Mouse (Mus musculus): ENCODE measurements at regions not wholly inside any gene's neighbourhood (a gene's known extent, or its start where the extent isn't known, plus 50 kb on each side); places are given as distances from the start of the nearest gene placed in this dataset.

DNA sequence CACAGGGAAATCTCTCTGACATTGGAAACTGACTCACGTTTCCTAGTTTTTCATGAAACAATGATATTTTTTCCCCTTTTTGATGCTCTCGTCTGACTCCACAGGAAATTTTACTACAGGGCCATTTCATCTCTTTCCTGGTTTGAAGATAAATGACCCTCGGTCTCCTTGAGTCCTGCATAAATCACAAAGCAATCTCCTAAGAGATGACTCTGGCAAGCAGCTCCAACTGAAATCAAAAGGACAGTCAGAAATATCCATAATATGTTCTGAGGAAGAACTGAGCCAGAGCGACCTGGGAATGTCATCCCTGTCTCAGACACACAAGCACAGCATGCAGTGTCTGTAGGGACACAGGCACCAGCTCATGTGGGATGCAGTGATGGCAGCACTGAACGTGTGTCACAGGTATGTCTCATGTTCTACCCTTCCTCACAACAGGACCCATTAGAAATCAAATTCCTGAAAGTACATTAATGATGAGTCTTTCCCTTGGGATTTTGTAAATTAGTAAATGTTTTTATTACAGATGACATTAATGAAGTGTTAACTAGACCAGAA is 233.1 kb upstream of the Tbl1xr1 start:
- no peak for DNase-seq (ENCODE audit: extremely low spot score in 1 of 2, low spot score in 1 of 2)

DNA sequence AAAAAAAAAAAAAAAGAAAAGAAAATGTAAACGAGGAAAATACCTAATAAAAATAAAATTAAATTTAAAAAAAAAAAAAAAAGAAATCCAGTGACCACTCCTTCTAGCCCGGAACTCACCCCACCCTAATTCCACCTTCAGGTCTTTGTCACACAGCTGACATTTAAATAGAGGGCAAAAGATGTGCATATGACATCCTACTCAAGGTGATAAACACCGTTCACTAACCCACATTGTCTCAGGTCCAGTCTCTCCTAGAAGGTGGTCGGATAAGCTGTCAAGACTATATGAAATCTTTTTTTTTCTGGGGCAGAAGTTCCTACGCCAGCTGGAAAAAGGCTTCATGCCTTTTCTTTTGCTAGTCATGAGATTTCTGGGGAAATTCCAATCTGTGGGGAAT is 226.6 kb upstream of the Tbl1xr1 start:
- DNase-seq (ENCODE audit: extremely low spot score in 1 of 2, low spot score in 1 of 2): no peak

DNA sequence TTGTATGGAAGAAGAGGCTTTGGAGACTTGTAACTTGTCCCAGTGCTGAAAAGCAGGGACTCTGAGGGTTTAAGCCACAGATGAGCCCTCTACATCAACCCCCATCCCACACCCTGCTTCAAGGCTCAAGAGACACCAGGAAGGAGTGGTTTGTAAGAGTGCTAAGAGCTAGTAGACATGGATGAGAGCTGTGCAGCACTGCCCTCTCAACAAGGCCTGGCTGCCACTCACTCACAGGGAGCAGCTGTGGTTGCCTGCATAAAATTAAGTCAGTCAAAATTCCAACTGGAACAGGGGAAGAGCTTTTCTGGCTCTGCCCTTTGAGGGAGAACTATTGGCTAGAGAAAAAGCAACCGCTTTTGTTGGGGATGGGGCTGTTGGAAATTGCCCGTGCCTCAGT is 225.5 kb upstream of the Tbl1xr1 start:
- no peak for DNase-seq (ENCODE audit: extremely low spot score in 1 of 2, low spot score in 1 of 2)

DNA sequence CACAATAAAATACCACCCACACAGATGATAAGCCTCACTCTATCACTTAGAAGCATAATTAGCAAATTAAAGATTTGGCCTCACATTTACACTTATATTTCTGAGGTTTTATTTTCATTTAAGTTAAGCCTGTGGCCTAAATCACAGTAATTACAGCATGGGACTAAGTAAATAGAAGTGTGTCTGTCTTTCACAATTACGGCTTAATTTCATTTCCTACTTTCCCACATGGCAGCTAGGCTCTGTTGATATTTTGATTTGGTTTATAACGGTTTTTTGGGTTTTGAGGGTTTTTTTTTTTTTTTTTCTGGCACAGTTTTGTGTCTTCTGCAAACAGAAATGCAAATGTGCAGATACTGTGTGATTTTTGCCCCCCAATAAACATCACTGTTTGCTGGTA is 222.1 kb upstream of the Tbl1xr1 start:
- DNase-seq (ENCODE audit: extremely low spot score in 1 of 2, low spot score in 1 of 2): no peak

DNA sequence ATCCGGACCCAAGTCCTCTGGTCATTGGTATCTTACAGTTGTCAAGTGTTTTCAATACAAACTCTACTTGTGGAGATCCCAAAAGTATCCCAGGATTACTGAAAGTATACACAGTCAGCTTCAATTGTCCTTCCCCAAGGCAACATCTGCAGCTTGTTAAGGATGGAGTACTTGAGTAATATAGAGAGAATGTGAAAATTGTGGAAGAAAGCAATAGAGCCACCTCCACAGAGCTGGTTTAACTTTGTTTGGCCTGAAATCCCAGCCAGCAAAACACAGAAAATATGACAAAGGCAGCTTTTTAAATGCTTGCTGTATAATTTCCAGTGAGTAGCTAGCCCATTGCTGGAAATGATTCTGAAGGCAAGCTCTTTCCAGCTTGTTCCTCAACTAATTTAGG is 217.0 kb upstream of the Tbl1xr1 start:
- DNase-seq (ENCODE audit: extremely low spot score in 1 of 2, low spot score in 1 of 2): no peak

DNA sequence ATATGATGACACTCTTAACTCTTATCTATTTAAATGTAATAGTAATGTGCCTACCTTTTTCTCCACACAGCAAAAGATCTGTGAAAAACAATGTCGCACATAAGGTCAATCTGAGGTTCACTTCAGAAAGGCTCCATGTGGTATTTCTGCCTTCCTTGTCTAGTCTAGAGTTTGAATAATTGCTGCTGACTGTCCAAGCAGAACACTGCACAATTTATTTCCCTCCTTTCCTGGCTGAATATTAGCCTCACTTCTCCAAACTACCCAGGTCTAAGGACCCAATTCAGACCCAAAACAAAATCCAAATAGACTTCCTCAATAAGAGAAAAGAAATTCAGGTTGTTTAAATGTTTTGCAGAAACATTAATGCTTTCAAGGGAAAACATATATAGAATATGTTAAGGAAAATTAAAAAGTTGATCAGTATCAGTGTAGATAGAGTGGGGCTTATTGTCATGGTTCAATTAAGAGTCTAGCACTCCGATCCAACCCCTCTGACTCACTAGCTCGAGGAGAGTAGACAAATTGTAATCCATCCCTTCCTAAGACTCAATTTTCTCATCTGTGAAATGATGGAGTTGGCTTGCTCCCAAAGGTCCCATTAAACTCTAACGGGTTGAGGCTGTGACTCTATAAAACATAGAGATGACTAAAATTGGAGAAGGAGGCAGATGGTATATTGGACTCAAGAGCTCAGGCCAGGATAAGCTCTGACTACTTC is 215.4 kb upstream of the Tbl1xr1 start:
- DNase-seq (ENCODE audit: extremely low spot score in 1 of 2, low spot score in 1 of 2): no peak

DNA sequence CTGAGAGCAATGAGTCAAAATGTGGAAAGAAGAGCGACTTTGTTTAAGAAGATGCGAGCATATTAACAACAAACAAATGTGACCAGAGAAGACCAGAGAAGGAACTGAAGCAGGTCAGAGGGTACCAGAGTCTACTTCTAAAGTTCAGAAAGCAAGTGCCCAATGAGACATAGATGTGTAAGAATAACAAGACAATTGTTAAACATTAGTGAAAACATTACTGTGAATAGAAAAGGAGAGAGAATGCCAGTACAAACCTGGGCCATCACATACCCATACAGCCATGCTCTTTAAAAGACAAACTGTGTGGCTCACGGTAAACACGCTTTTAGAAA is 214.8 kb upstream of the Tbl1xr1 start:
- no peak for DNase-seq (ENCODE audit: extremely low spot score in 1 of 2, low spot score in 1 of 2)

DNA sequence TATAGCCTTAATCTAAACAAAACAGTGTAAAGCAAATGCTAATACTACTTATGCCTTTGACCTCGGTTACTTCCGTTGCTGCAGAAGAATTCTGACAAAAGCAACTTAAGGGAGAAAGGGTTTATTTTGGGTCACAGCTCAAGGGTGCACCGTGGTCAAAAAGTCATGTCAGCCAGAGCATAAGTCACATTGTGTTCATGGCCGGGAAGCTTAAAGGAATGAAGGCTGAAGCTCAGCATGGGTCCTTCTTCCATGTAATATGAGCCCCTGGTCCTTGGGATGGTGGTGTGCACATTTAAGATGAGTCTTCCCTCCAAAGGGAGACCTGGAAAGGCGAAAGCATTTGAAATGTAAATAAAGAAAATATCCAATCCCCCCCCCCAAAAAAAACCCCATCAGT is 212.1 kb upstream of the Tbl1xr1 start:
- DNase-seq (ENCODE audit: extremely low spot score in 1 of 2, low spot score in 1 of 2): no peak

DNA sequence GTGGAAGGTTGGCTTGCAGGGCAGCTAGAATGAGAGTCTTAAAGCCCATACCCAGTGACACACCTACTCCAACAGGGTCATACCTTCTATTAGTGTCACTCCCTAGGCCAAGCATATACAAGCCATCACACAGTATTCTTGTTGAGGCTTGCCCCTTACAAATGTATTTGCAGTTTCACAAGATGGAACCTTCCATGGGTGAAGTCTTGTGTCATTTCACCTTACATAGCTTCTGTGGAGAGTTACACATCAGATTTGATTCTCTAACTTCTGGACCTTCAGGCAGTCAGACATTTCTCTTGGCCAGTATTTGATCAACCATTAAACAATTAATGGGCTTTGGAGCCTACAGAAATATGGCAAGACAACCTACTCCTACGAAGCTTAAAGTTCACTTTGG is 210.6 kb upstream of the Tbl1xr1 start:
- DNase-seq (ENCODE audit: extremely low spot score in 1 of 2, low spot score in 1 of 2): no peak

DNA sequence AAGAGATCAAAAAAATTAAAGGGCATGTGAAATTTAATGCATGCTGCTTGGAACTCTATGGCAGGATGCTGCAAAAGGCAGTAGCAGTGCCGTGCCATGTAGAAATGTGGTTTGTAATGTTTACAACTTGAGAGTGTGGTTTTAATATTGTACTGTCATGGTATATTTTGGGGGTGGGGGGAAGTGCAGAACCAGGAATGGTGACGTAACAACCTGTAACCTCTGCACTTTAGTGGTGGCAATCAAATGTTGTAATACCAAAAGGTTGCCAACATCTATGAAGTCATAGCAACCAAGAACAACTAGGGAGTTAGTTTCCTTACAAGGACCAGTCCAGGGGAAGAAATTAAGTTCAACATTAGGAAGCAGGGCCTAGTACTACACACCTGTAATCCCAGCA is 198.1 kb upstream of the Tbl1xr1 start:
- DNase-seq (ENCODE audit: extremely low spot score in 1 of 2, low spot score in 1 of 2): no peak

DNA sequence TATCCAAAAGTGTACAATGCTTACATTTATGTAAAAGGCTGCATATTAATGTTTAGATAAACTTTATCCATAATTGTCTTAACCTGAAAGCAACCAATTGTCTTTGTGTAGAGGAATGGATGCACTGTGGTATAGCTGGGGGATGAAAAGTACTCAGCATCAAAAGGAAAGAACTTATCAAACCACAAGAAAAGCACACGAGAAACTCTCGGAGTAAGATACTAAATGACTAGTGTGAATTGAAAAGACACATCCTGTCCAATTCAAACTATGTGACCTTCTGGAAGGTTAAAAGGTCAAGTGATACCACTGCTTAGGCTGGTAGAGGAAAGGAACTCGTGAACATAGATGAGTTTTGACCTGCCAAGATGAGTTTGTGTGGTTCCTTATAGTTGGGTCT is 192.2 kb upstream of the Tbl1xr1 start:
- DNase-seq (ENCODE audit: extremely low spot score in 1 of 2, low spot score in 1 of 2): no peak

DNA sequence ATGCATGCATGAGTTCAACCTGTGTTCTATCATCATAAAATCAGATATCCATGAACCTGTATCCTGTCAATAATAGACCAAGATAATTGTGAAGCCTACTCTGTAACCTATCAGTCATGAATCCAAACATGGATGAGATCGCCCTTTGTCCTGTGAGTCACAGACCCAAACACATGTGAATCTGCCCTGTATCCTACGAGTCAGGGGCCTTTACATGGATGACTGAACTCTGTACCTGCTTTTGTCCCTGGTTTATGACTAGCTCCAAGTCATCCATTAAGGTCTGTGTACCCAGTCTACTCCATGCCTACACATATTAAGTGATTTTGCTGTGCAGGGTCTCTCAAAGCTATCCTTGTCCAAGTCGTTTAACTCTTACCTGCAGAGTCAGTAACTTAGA is 187.7 kb upstream of the Tbl1xr1 start:
- DNase-seq (ENCODE audit: extremely low spot score in 1 of 2, low spot score in 1 of 2): no peak

DNA sequence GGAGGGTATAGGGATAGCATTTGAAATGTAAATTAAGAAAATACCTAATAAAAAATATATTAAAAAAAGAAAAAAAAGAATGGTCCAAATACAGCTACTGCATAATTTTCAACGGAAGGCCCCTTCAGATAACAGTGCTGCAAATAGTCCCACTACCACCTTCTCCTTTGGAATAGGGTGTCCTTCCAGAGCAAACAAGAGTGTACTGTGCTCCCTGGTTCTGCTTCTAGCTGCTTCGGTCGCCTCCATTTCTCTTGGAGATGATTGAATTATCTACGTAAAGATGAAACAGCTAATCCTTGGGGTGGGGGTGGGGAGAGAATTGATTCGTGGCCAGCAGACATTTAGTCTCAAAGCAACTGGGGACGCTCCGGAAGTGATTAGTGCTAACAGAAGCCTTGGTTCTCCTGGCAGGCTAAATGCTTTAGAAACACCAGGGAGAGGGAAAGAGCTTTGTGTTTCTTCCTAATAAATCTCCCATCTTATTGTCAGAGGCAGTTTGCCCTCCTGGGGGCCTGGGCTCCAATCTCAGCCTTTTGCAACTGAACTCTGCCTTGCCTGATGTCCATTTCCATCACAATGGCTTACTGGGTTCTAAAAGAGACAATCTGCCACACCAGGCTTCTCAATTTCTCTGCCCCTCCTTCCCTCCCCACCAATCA is 184.5 kb upstream of the Tbl1xr1 start:
- no peak for DNase-seq (ENCODE audit: extremely low spot score in 1 of 2, low spot score in 1 of 2)

DNA sequence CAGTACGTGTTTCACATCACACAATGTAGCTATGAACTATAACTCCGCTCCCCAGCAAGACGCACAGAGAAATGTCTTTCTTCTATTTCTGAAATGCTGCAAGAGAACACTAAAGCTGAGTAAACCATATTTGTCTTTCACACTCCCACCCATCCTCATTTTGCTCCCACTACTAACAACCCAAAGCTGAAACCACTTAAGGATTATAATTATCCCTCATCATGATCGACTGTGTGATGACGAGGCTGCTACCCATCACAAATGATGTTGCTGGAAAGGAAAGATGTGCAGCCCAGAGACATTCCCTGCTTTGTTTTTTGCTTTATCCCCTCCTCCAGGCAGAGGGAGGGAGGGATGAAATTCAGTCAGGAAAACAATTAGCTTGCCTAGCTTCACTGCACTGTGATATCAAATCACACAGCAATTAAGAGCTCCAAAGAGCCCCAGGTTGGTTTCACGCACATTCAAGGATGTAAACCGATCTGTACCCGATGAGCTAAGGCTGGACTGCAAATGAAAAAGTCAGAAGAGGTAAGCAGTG is 183.5 kb upstream of the Tbl1xr1 start:
- DNase-seq (ENCODE audit: extremely low spot score in 1 of 2, low spot score in 1 of 2): no peak

DNA sequence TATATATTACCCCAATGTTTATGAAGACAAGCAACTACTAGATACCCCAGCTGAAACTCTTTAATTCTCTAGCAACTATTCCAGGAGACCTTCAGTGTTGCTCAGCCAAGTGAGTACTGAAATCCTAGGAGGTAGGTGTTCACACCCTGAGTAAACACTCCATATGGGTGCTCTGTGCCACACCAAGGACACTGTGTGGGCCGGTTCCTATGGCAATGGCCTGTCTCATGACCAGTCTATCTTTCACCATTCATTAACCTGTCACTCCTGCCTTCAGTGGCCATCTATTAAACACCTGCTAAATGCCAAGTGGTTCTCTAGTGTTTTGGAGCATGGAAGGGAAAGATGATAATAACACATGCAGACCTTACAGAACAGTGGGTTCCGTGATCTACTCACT is 180.9 kb upstream of the Tbl1xr1 start:
- no peak for DNase-seq (ENCODE audit: extremely low spot score in 1 of 2, low spot score in 1 of 2)

DNA sequence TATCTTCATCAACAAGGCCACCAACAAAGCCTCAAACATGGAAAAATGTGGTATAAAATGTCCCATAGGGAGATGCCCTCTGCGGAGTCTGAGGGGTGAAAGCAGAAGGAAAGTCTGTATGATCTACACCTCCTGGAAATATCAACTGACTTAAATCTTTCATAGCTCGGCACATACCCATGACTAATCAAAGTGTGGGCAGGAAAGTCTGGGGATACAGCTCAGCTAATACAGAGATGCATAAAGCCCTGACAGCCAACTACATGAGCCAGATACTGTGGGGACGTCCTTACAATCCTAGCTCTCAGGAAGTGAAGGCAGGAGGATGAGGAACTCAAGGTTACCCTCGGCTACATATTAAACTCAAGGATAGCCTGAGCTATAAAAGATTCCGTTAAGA is 178.2 kb upstream of the Tbl1xr1 start:
- no peak for DNase-seq (ENCODE audit: extremely low spot score in 1 of 2, low spot score in 1 of 2)

DNA sequence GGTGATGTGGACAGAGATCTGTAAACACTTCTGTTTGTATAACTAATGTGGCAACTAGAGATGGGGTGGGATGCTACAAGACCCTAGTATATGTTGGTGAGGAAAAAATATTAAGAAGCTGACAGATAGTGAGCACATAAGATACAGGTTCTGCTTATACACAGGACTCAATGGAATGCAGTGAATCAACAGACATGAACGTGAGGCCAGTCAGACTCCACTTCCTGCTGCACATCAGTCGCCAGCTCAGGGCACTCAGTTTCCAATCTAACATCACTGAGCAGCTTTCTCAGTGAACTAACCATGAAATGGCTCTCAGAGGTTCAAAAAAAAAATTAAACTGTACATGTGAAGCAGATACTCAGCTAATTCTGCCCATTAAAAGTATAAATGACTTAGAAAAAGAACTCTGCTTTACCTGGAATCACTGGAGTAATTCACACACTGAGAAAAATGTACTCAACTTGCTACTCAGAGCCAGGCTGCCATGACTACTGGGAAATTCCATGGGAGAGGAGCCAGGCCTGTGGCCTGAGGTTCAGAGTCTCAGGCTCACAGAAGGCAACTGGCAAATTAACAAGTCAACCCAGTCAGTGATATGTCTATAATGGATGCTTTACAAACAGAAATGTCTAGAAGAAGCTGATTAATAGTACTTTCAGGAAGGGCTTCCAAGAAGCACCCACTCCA is 170.9 kb upstream of the Tbl1xr1 start:
- DNase-seq (ENCODE audit: extremely low spot score in 1 of 2, low spot score in 1 of 2): no peak

DNA sequence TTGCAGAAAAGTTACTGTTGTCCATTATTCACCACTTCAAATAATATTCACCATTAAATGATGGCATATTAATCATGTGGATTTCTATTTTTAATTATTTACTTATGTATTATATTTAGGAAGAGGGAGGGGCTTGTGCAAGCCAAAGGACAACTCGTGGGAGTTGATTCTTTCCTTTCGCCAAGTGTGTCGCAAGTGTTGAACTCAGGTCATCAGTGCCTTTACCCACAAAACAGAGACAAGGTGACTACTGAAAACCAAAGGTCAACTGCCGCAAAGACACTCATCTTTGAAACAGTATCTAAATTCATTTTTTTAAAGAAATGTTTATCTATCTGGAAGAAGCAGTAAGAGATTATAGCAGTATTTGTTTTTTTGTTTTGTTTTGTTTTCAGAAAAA is 167.6 kb upstream of the Tbl1xr1 start:
- no peak for DNase-seq (ENCODE audit: extremely low spot score in 1 of 2, low spot score in 1 of 2)

DNA sequence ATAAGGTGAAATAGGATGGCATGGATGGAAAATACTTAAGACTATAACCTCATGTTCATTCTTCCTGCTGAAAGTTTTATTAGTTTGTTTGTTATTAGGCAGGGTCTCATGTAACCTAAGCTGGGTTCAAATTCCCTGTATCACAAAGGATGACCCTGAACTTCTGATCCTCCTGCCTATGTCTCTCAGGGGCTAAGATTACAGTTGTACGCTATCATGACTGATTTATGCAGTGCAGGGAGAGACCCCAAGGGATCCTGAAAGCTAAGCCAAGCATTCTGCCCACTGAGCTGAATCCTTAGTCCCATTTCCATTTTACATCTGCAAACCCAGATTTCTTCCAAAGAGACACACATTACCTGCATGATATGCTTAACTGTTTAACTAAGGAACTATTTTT is 166.4 kb upstream of the Tbl1xr1 start:
- no peak for DNase-seq (ENCODE audit: extremely low spot score in 1 of 2, low spot score in 1 of 2)

DNA sequence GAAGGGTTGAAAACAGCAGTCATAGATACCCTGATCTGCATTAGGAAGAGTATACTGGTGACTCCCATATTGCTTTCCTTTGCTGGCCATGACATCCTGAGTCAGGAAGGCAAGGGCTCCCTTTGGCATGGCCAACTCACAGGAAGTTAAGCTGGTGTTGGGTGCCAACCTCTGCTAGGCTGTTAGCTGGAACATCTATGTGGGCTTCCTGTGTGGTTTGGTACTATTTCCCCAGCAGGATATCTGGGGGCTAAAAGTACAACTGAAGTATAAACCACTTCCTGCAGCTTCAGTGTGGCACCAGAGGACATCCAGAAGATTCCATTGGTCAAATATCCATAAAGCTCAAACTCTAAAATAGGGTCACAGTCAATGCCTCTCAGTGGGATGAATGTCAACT is 165.4 kb upstream of the Tbl1xr1 start:
- DNase-seq (ENCODE audit: extremely low spot score in 1 of 2, low spot score in 1 of 2): no peak

DNA sequence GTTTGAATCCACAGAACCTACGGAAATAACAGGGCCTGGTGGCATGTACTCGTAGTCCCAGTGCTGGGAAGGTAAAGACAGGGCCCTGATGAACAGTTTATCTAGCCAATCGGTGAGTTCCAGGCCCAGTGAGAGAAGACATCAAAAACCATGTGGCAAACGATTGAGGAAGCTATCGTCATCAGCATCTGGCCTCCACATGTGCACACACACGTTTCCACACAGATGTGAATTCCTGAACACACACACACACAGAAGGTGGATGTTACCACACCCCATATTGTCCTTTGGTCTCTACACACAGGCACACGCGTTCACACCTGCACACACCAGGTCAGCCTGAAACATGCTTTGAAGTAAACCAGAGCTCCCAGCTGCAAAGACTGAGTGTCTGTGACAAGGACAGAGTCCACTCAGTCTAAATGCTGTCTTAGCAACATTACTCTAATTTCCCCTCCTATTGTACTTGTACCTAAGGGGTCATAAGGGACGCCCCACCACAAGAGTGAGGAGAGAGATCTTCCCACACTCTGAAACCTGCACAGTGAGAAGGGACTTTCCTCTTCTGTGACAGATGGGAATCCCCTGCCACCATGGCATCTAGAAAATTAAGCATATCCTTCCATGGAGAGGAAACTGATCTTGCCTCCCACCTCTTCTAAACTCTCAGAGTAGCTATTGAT is 159.1 kb upstream of the Tbl1xr1 start:
- DNase-seq (ENCODE audit: extremely low spot score in 1 of 2, low spot score in 1 of 2): no peak
